Mouse (Mus musculus) CH12.LX (cell line): Measurements from ENCODE around the gene Ascl2. TPM values are rescaled to one million over a fixed set of nuclear protein-coding genes. Genes with fewer than 3 reads are reported as not detected.

Experiments
- DNase-seq: peaks from one replicate; pipeline ENCODE4 v3.0.0-alpha.2; 2013; ENCODE audit errors: extremely low read depth
- H3K27ac ChIP-seq: 2 replicates; pipeline ENCODE4 v1.5.1; 2012; ENCODE audit warnings: low read depth, mild to moderate bottlenecking, control low read depth, moderate library complexity; ENCODE audit not compliant: insufficient read depth
- H3K27me3 ChIP-seq: replicated peaks from 2 replicates; pipeline ENCODE3; 2012; ENCODE audit warnings: inconsistent platforms
- H3K36me3 ChIP-seq, 2 experiments: replicated peaks in 1 of 2; 2 replicates each; pipeline versions ENCODE3 to v1.6.1; 2012; ENCODE audit warnings: inconsistent platforms in 1 of 2, low read length in 1 of 2, mild to moderate bottlenecking in 1 of 2, mixed read lengths in 1 of 2, moderate library complexity in 1 of 2; ENCODE audit not compliant: control insufficient read depth in 1 of 2, insufficient read depth in 1 of 2
- H3K4me1 ChIP-seq, 2 experiments: 2 replicates each; pipeline ENCODE4 v1.6.1; 2012; ENCODE audit warnings: inconsistent platforms in 1 of 2, moderate library complexity in 1 of 2; ENCODE audit not compliant: insufficient read depth in 2 of 2, control insufficient read depth in 1 of 2
- H3K4me2 ChIP-seq: 2 replicates; pipeline ENCODE4 v1.6.1; 2012; ENCODE audit warnings: low read depth, mild to moderate bottlenecking, control low read depth; ENCODE audit not compliant: poor library complexity, insufficient read depth, severe bottlenecking
- H3K4me3 ChIP-seq, 3 experiments: fragments of 150-350 bp in 1 of 3; sonication (generic) in 1 of 3; replicated peaks in 1 of 3; 2 replicates each; pipeline versions ENCODE3 to v1.5.1; 2011 to 2012; ENCODE audit warnings: low read depth in 2 of 3, low read length in 2 of 3, mild to moderate bottlenecking in 2 of 3, moderate library complexity in 2 of 3, control low read depth in 1 of 3, improper control_type of control experiment in 1 of 3, inconsistent platforms in 1 of 3, mixed read lengths in 1 of 3; ENCODE audit not compliant: poor library complexity in 1 of 3
- H3K79me2 ChIP-seq: replicated peaks from 2 replicates; pipeline ENCODE4 v1.6.1; 2012; ENCODE audit warnings: mild to moderate bottlenecking, moderate library complexity; ENCODE audit not compliant: control insufficient read depth, poor library complexity, insufficient read depth, severe bottlenecking; ENCODE audit errors: extremely low read depth
- H3K9ac ChIP-seq: 2 replicates; pipeline ENCODE4 v1.6.1; 2012; ENCODE audit warnings: low read depth, mild to moderate bottlenecking, control low read depth, moderate library complexity; ENCODE audit not compliant: insufficient read depth
- H3K9me3 ChIP-seq: replicated peaks from 2 replicates; pipeline ENCODE3; 2012; ENCODE audit warnings: low read length, inconsistent platforms, mixed read lengths
- BHLHE40 ChIP-seq: IDR thresholded peaks from 2 replicates; pipeline ENCODE4 v1.6.1; 2011; ENCODE audit warnings: mild to moderate bottlenecking, low read depth, low read length, improper control_type of control experiment
- CHD1 ChIP-seq: IDR thresholded peaks from 2 replicates; pipeline ENCODE4 v1.6.1; 2012; ENCODE audit warnings: low read depth, low read length, improper control_type of control experiment, inconsistent platforms
- CHD2 ChIP-seq: IDR thresholded peaks from 2 replicates; pipeline ENCODE4 v1.6.1; 2011; ENCODE audit warnings: low read length, improper control_type of control experiment
- E2F4 ChIP-seq: IDR thresholded peaks from 2 replicates; pipeline ENCODE4 v1.6.1; 2011; ENCODE audit warnings: low read depth, low read length, improper control_type of control experiment; ENCODE audit not compliant: insufficient replicate concordance
- ELF1 ChIP-seq: IDR thresholded peaks from 2 replicates; pipeline ENCODE4 v1.6.1; 2014; ENCODE audit warnings: low read depth, mild to moderate bottlenecking, inconsistent platforms, low read length, improper control_type of control experiment
- ETS1 ChIP-seq: conservative IDR thresholded peaks from 2 replicates; pipeline ENCODE4 v1.6.1; 2012; ENCODE audit warnings: low read depth, mild to moderate bottlenecking, inconsistent platforms, low read length, improper control_type of control experiment, moderate library complexity
- GABPA ChIP-seq: IDR thresholded peaks from 2 replicates; pipeline ENCODE4 v1.6.1; 2012; ENCODE audit warnings: low read depth, low read length, improper control_type of control experiment, inconsistent platforms; ENCODE audit not compliant: insufficient replicate concordance
- IRF4 ChIP-seq: IDR thresholded peaks from 2 replicates; pipeline ENCODE4 v1.6.1; 2014; ENCODE audit warnings: low read depth, mild to moderate bottlenecking, inconsistent platforms, low read length, improper control_type of control experiment
- JUN ChIP-seq: IDR thresholded peaks from 2 replicates; pipeline ENCODE4 v1.6.1; 2011; ENCODE audit warnings: low read depth, mild to moderate bottlenecking, low read length, improper control_type of control experiment, moderate library complexity; ENCODE audit not compliant: insufficient read depth
- JUND ChIP-seq: conservative IDR thresholded peaks from 2 replicates; pipeline ENCODE4 v1.6.1; 2011; ENCODE audit warnings: low read depth, low read length, improper control_type of control experiment
- MAFK ChIP-seq: IDR thresholded peaks from 2 replicates; pipeline ENCODE4 v1.6.1; 2011; ENCODE audit warnings: low read length, improper control_type of control experiment; ENCODE audit not compliant: insufficient replicate concordance
- MAZ ChIP-seq: IDR thresholded peaks from 2 replicates; pipeline ENCODE4 v1.6.1; 2012; ENCODE audit warnings: low read depth, mild to moderate bottlenecking, inconsistent platforms, low read length, improper control_type of control experiment, moderate library complexity
- MXI1 ChIP-seq: IDR thresholded peaks from 2 replicates; pipeline ENCODE4 v1.6.1; 2011; ENCODE audit warnings: mild to moderate bottlenecking, low read depth, low read length, improper control_type of control experiment
- MYC ChIP-seq: IDR thresholded peaks from 2 replicates; pipeline ENCODE4 v1.6.1; 2011; ENCODE audit warnings: low read depth, mild to moderate bottlenecking, improper control_type of control experiment, low read length
- NELFE ChIP-seq: IDR thresholded peaks from 2 replicates; pipeline ENCODE4 v1.6.1; 2011; ENCODE audit warnings: low read depth, low read length, improper control_type of control experiment
- NRF1 ChIP-seq: IDR thresholded peaks from 2 replicates; pipeline ENCODE4 v1.6.1; 2014; ENCODE audit warnings: low read depth, mild to moderate bottlenecking, inconsistent platforms, low read length, improper control_type of control experiment, moderate library complexity
- PAX5 ChIP-seq: IDR thresholded peaks from 2 replicates; pipeline ENCODE4 v1.6.1; 2012; ENCODE audit warnings: low read length, inconsistent platforms, mixed read lengths
- POLR2AphosphoS2 ChIP-seq: IDR thresholded peaks from 2 replicates; pipeline ENCODE4 v1.6.1; 2011; ENCODE audit warnings: low read depth, low read length, improper control_type of control experiment
- RAD21 ChIP-seq: IDR thresholded peaks from 2 replicates; pipeline ENCODE4 v1.6.1; 2011; ENCODE audit warnings: low read depth, mild to moderate bottlenecking, low read length, improper control_type of control experiment, moderate library complexity
- RCOR1 ChIP-seq: conservative IDR thresholded peaks from 2 replicates; pipeline ENCODE4 v1.6.1; 2012; ENCODE audit warnings: low read depth, mild to moderate bottlenecking, inconsistent platforms, low read length, improper control_type of control experiment
- SIN3A ChIP-seq: IDR thresholded peaks from 2 replicates; pipeline ENCODE4 v1.6.1; 2012; ENCODE audit warnings: low read length, improper control_type of control experiment, inconsistent platforms
- SMC3 ChIP-seq: IDR thresholded peaks from 2 replicates; pipeline ENCODE4 v1.6.1; 2011; ENCODE audit warnings: low read depth, low read length, improper control_type of control experiment
- TBP ChIP-seq: conservative IDR thresholded peaks from 2 replicates; pipeline ENCODE4 v1.6.1; 2011; ENCODE audit warnings: low read depth, low read length, improper control_type of control experiment
- TCF12 ChIP-seq: IDR thresholded peaks from 2 replicates; pipeline ENCODE4 v1.6.1; 2014; ENCODE audit warnings: low read depth, mild to moderate bottlenecking, inconsistent platforms, low read length, improper control_type of control experiment
- UBTF ChIP-seq: IDR thresholded peaks from 2 replicates; pipeline ENCODE4 v1.6.1; 2012; ENCODE audit warnings: low read depth, mild to moderate bottlenecking, inconsistent platforms, low read length, improper control_type of control experiment, moderate library complexity
- USF2 ChIP-seq: conservative IDR thresholded peaks from 2 replicates; pipeline ENCODE4 v1.6.1; 2011; ENCODE audit warnings: low read depth, low read length, improper control_type of control experiment
- ZC3H11A ChIP-seq: IDR thresholded peaks from 2 replicates; pipeline ENCODE4 v1.6.1; 2012; ENCODE audit warnings: low read depth, mild to moderate bottlenecking, inconsistent platforms, low read length, improper control_type of control experiment
- ZKSCAN1 ChIP-seq: IDR thresholded peaks from 2 replicates; pipeline ENCODE4 v1.6.1; 2012; ENCODE audit warnings: low read depth, inconsistent platforms, low read length, improper control_type of control experiment, borderline replicate concordance
- ZMIZ1 ChIP-seq: IDR thresholded peaks from 2 replicates; pipeline ENCODE4 v1.6.1; 2012; ENCODE audit warnings: low read depth, mild to moderate bottlenecking, inconsistent platforms, low read length, improper control_type of control experiment
- dilution Hi-C: fragments of 300-500 bp; cut with MboI; formaldehyde crosslinking; loops from 2 replicates; pipeline ENCODE4 v1.14.3; 2020; ENCODE audit warnings: low sequenced_read_pairs; ENCODE audit not compliant: extremely low pct_unique_long_range_greater_than_20kb, extremely low pct_ligation_motif_present
- in situ Hi-C: fragments of 300-500 bp; cut with MboI; formaldehyde crosslinking; loops from 3 replicates; pipeline ENCODE4 v1.14.3; 2019; ENCODE audit warnings: low sequenced_read_pairs, low pct_ligation_motif_present, low pct_unique_long_range_greater_than_20kb, mixed read lengths
- polyA plus RNA-seq: library from polyadenylated mRNA; unstranded; fragments of >175 nt; gene quantifications from 2 replicates; pipeline ENCODE4 v1.2.1, GENCODE M21; 2012; ENCODE audit warnings: low read depth; ENCODE audit not compliant: insufficient read length
- total RNA-seq, 2 experiments: library from RNA; depleted of rRNA; stranded (reverse); fragments of 300-350 nt in 1 of 2; fragments of >200 nt in 1 of 2; gene quantifications; 2 replicates each; pipeline ENCODE4 v1.2.3; 2012 to 2014

Ascl2 gene
- total and polyA plus RNA-seq, 3 experiments = not detected

GRCm38 (mm10) chr7:142967414-142967883 lies 1.6 kb downstream of the Ascl2 start:
- peaks cover 11 to 12% of the 10 kb centered on the region in 2 experiments; a peak in 3 of 4 replicates for H3K4me1 ChIP-seq
- H3K9me3 ChIP-seq = peaks cover 16% of the 10 kb centered on the region
- DNase-seq = peak; percentile 53
- H3K79me2 ChIP-seq = no peaks in the 10 kb centered on the region
- no peak overlapping the region for H3K9ac ChIP-seq
- H3K4me3 ChIP-seq = peak overlapping the region in 2 of 3 experiments; percentile 22 to 48
- no peak overlapping the region for H3K27ac ChIP-seq
- in situ Hi-C loops = no loop called here
- dilution Hi-C loops = no loop called here
- no peaks in the 10 kb centered on the region for H3K36me3 ChIP-seq
- TF ChIP-seq E2F4 (no peak), UBTF (no peak), MAFK (no peak), CHD1 (no peak), SMC3 (no peak), MYC (no peak), NELFE (no peak), JUND (no peak), MXI1 (peak; percentile 58; the same call in 1 of the 2 replicates), TCF12 (no peak), MAZ (no peak), PAX5 (no peak), CHD2 (peak; percentile 53), NRF1 (peak; percentile 33; the same call in 1 of the 2 replicates), IRF4 (no peak), ELF1 (no peak), ZC3H11A (no peak), ZKSCAN1 (no peak), USF2 (no peak), GABPA (no peak), RCOR1 (no peak), ETS1 (no peak), ZMIZ1 (no peak), SIN3A (0 out of 2 replicates have a peak, but pooled peaks have one; percentile 38), POLR2AphosphoS2 (no peak), RAD21 (no peak), TBP (no peak), JUN (no peak), BHLHE40 (peak; percentile 81)
- H3K4me2 ChIP-seq = peak overlapping the region; percentile 68
- peaks cover 93% of the 10 kb centered on the region for H3K27me3 ChIP-seq
